In genomic region chr5:144591248-144591880, GRCm38 (mm10) we compare ENCODE assay signal across 18 mouse cellular contexts. TPM values are rescaled to one million over a fixed set of nuclear protein-coding genes. Genes with fewer than 3 reads are reported as not detected.
DNase-seq lines count a peak whose midpoint lies in the region; ATAC-seq and TF ChIP-seq lines count a peak whose summit lies in the region.
"Had no signal": no experiment of that assay in that cellular context is flagged by ENCODE, and none has a peak within 500 bp of the region (broad histone marks: within the 10 kb centered on the region; RNA-seq: fewer than 3 reads in every experiment).

No protein-coding gene starts in this region.

- TF ChIP-seq POLR2A in thymus, adult 2 months (IDR thresholded peaks at IDR 0.05; ENCODE audit: control insufficient read depth, extremely low read depth, insufficient read depth, low read length, poor library complexity): no peak

- ATAC-seq in hindbrain, embryonic 16.5 days: no peak
- ATAC-seq in hindbrain, embryonic 13.5 days (ENCODE audit: low FRiP score): peak; percentile 52; the same call in 1 of the 2 replicates
- ATAC-seq in midbrain, embryonic 14.5 days (ENCODE audit: low FRiP score, low TSS enrichment): peak; percentile 50
- ATAC-seq: activated CD4-positive, CD25-positive, alpha-beta regulatory T cell, adult 4 months; lung, postnatal 0 days had no signal

- peaks cover 18% of the 10 kb centered on the region for H3K4me1 ChIP-seq in hindbrain, embryonic 10.5 days (replicated peaks)
- peaks cover 4% of the 10 kb centered on the region; the same call in 1 of the 2 replicates for H3K4me1 ChIP-seq in hindbrain, embryonic 16.5 days (ENCODE audit: control insufficient read depth, insufficient read depth, low read depth, low read length)
- peaks cover 10% of the 10 kb centered on the region for H3K4me1 ChIP-seq in hindbrain, embryonic 13.5 days (replicated peaks)
- no peaks in the 10 kb centered on the region; the same call in 1 of the 2 replicates for H3K4me1 ChIP-seq in midbrain, embryonic 14.5 days (ENCODE audit: control insufficient read depth, insufficient read depth, low read length)
- H3K4me1 ChIP-seq in thymus, adult 2 months (replicated peaks; ENCODE audit: control insufficient read depth, insufficient read depth, low read length): no peaks in the 10 kb centered on the region
- H3K4me1 ChIP-seq: heart, embryonic 13.5 days; megakaryocyte, embryonic 14.5 days; stomach, embryonic 15.5 days had no signal

- no peak overlapping the region for H3K9ac ChIP-seq in hindbrain, embryonic 16.5 days (ENCODE audit: low read depth, low read length)
- no peak overlapping the region for H3K9ac ChIP-seq in hindbrain, embryonic 13.5 days
- no peak overlapping the region for H3K9ac ChIP-seq in midbrain, embryonic 14.5 days (replicated peaks; ENCODE audit: low read length)
- H3K9ac ChIP-seq: heart, embryonic 13.5 days; liver, embryonic 14.5 days; stomach, embryonic 15.5 days had no signal

- no peak overlapping the region for H3K4me2 ChIP-seq in hindbrain, embryonic 16.5 days (ENCODE audit: low read length)
- no peak overlapping the region for H3K4me2 ChIP-seq in hindbrain, embryonic 13.5 days
- peak overlapping the region; percentile 20 for H3K4me2 ChIP-seq in midbrain, embryonic 14.5 days (ENCODE audit: low read length)
- H3K4me2 ChIP-seq: heart, embryonic 13.5 days; stomach, embryonic 15.5 days had no signal

- peak; percentile 60 for DNase-seq in hindbrain, embryonic 10.5 days (ENCODE audit: low spot score)
- peak; percentile 75 for DNase-seq in midbrain, embryonic 14.5 days
- peak; percentile 34 for DNase-seq in retina, postnatal 1 day
- no peak for DNase-seq in heart, adult 11 months
- DNase-seq in layer of hippocampus, adult 11-12 months (ENCODE audit: low spot score): no peak
- no peak for DNase-seq in thymus, adult 2 months
- DNase-seq: adrenal gland, postnatal 36 days; kidney, adult 8-10 months; kidney, postnatal 4 days; spleen, adult 18-20 months had no signal

- 27% methylated on average over 12 of the region's 12 CpGs for WGBS in hindbrain, embryonic 10.5 days
- 13% methylated on average over 12 of the region's 12 CpGs for WGBS in hindbrain, embryonic 16.5 days
- WGBS in hindbrain, embryonic 13.5 days: 13% methylated on average over 12 of the region's 12 CpGs
- 9% methylated on average over 12 of the region's 12 CpGs for WGBS in midbrain, embryonic 14.5 days
- 56% methylated on average over 12 of the region's 12 CpGs for WGBS in thymus, adult 2 months

- peak overlapping the region; percentile 82 for H3K27ac ChIP-seq in hindbrain, embryonic 10.5 days
- H3K27ac ChIP-seq in hindbrain, embryonic 16.5 days (ENCODE audit: low read depth, low read length): no peak overlapping the region
- peak overlapping the region; percentile 63 for H3K27ac ChIP-seq in hindbrain, embryonic 13.5 days
- peak overlapping the region; percentile 49 for H3K27ac ChIP-seq in midbrain, embryonic 14.5 days (replicated peaks; ENCODE audit: low read depth, low read length)
- no peak overlapping the region for H3K27ac ChIP-seq in thymus, adult 2 months (ENCODE audit: control insufficient read depth, insufficient read depth, low read length)
- H3K27ac ChIP-seq: heart, embryonic 13.5 days; liver, embryonic 14.5 days; stomach, embryonic 15.5 days had no signal

- no peak for TF ChIP-seq CTCF in thymus, adult 2 months (IDR thresholded peaks at IDR 0.05; ENCODE audit: borderline replicate concordance, control insufficient read depth, extremely low read depth, insufficient read depth, low read length, poor library complexity)

- no peak overlapping the region for H3K4me3 ChIP-seq in hindbrain, embryonic 10.5 days
- no peak overlapping the region for H3K4me3 ChIP-seq in hindbrain, embryonic 16.5 days (ENCODE audit: low read length)
- no peak overlapping the region for H3K4me3 ChIP-seq in hindbrain, embryonic 13.5 days
- H3K4me3 ChIP-seq in midbrain, embryonic 14.5 days (replicated peaks; ENCODE audit: low read depth, low read length): no peak overlapping the region
- H3K4me3 ChIP-seq in thymus, adult 2 months (ENCODE audit: control insufficient read depth, insufficient read depth, low read length): no peak overlapping the region
- H3K4me3 ChIP-seq: heart, embryonic 13.5 days; megakaryocyte, embryonic 14.5 days; stomach, embryonic 15.5 days had no signal

- H3K9me3 ChIP-seq in hindbrain, embryonic 10.5 days: peaks cover 25% of the 10 kb centered on the region
- no peaks in the 10 kb centered on the region for H3K9me3 ChIP-seq in hindbrain, embryonic 16.5 days (ENCODE audit: control insufficient read depth, low read length)
- peaks cover 14% of the 10 kb centered on the region for H3K9me3 ChIP-seq in hindbrain, embryonic 13.5 days
- 0 out of 2 replicates have a peak, but pooled peaks cover 6% of the 10 kb centered on the region for H3K9me3 ChIP-seq in midbrain, embryonic 14.5 days (ENCODE audit: control insufficient read depth, low read length)
- H3K9me3 ChIP-seq: stomach, embryonic 15.5 days had no signal

- no peaks in the 10 kb centered on the region for H3K27me3 ChIP-seq in hindbrain, embryonic 10.5 days (ENCODE audit: insufficient read depth, poor library complexity, severe bottlenecking)
- no peaks in the 10 kb centered on the region for H3K27me3 ChIP-seq in hindbrain, embryonic 16.5 days (replicated peaks; ENCODE audit: control insufficient read depth, insufficient read depth, low read length)
- no peaks in the 10 kb centered on the region for H3K27me3 ChIP-seq in hindbrain, embryonic 13.5 days
- no peaks in the 10 kb centered on the region for H3K27me3 ChIP-seq in midbrain, embryonic 14.5 days (ENCODE audit: control insufficient read depth, insufficient read depth, low read length)
- no peaks in the 10 kb centered on the region for H3K27me3 ChIP-seq in thymus, adult 2 months (ENCODE audit: control insufficient read depth, insufficient read depth, low read length)
- H3K27me3 ChIP-seq: heart, embryonic 13.5 days; megakaryocyte, embryonic 14.5 days; stomach, embryonic 15.5 days had no signal

- no peaks in the 10 kb centered on the region for H3K36me3 ChIP-seq in hindbrain, embryonic 10.5 days
- H3K36me3 ChIP-seq in hindbrain, embryonic 16.5 days (ENCODE audit: control insufficient read depth, insufficient read depth, low read length): no peaks in the 10 kb centered on the region
- H3K36me3 ChIP-seq in hindbrain, embryonic 13.5 days: no peaks in the 10 kb centered on the region
- H3K36me3 ChIP-seq in midbrain, embryonic 14.5 days (ENCODE audit: control insufficient read depth, insufficient read depth, low read length): no peaks in the 10 kb centered on the region
- no peaks in the 10 kb centered on the region for H3K36me3 ChIP-seq in thymus, adult 2 months (ENCODE audit: control insufficient read depth, insufficient read depth, low read length)
- H3K36me3 ChIP-seq: heart, embryonic 13.5 days; stomach, embryonic 15.5 days had no signal

RNA-seq across cellular contexts. Expression of gene Nptx2, which starts 45.7 kb away (rescaled TPM):
- 1.8 and 3.2 TPM in 2 replicates for polyA plus RNA-seq in hindbrain, embryonic 10.5 days (2016; fragmentation: Nextera tagmentation; extraction: Ambion mirVana)
- polyA plus RNA-seq in hindbrain, embryonic 16.5 days (2015; fragmentation: Nextera tagmentation; extraction: Ambion mirVana): 6.6 TPM in 2 replicates
- 2.4 and 2.7 TPM in 2 replicates for polyA plus RNA-seq in hindbrain, embryonic 13.5 days (2015; fragmentation: Nextera tagmentation; extraction: Ambion mirVana)
- 5.4 and 5.7 TPM in 2 replicates for polyA plus RNA-seq in midbrain, embryonic 14.5 days (2014; fragmentation: Nextera tagmentation; extraction: Ambion mirVana)
- 5.0 and 5.3 TPM in 2 replicates for polyA plus RNA-seq in thymus, adult 2 months (2012; rRNA removed)
- polyA plus RNA-seq: activated CD4-positive, CD25-positive, alpha-beta regulatory T cell, adult 4 months had no signal

Comparison
In these comparisons a context has a peak if more than half of its experiments do, and no peak if none do; other contexts are left out.
1. H3K27ac ChIP-seq: peak in hindbrain, embryonic 10.5 days (single experiment), hindbrain, embryonic 13.5 days (single experiment) and midbrain, embryonic 14.5 days (single experiment); none in hindbrain, embryonic 16.5 days (single experiment) and thymus, adult 2 months (single experiment).
2. DNase-seq: peak in hindbrain, embryonic 10.5 days (single experiment), midbrain, embryonic 14.5 days (single experiment) and retina, postnatal 1 day (single experiment); none in heart, adult 11 months (single experiment), layer of hippocampus, adult 11-12 months (single experiment) and thymus, adult 2 months (single experiment).